Mouse (Mus musculus): Measurements from ENCODE around the gene Bzw1. TPM values are rescaled to one million over a fixed set of nuclear protein-coding genes. Genes with fewer than 3 reads are reported as not detected.
"Not testable (repeated sequence)": the region's sequence is repeated elsewhere in the genome, so short reads cannot be mapped to it uniquely, and the experiment has no call there.

Gene Bzw1
- total and polyA plus RNA-seq, 2 experiments, result 16.1 to 103 TPM

DNA sequence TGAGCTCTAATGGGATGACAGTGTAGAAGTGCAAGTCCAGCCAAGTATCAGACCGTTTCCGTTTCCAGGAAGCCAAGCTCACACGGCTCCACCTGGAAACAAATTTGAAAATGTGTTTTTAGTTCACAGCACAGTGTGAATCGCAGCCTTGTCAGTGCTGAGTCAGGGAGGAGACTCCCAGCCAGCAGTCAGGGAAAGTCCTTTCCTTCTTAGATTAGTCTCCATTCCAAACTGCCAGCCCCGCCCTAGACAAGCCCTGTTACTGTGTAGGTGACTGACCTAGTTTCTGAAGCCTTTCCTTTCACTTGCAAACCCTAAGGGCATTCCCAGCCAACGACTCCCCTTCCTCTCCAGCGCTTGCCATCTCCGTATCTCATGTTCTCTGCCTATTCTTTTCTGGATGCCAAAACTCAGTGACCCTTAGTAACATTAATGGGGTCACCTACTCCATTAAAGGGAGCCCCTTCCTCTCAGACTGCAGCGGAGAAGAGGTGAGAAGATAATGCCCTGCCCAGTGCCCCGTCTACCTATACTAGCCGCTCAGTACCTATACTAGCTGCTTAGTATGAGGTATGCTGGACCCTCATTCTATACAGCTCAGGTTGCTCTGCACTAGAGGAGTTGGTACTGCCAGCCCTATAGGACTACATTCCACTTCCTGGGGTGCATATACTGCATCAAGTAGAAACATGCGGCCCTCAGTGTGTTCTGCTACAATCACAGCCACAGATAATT is 25.8 kb upstream of the Bzw1 start:
- no peak overlapping the region for H3K9ac ChIP-seq (ENCODE audit: low read depth, low read length)
- WGBS, result 79% methylated on average over 12 of the region's 12 CpGs
- no peaks in the 10 kb centered on the region for H3K79me2 ChIP-seq (ENCODE audit: control insufficient read depth, insufficient read depth, low read length)
- H3K36me3 ChIP-seq (ENCODE audit: control insufficient read depth, insufficient read depth, low read length), result no peaks in the 10 kb centered on the region
- TF ChIP-seq POLR2A (IDR thresholded peaks at IDR 0.05; ENCODE audit: extremely low read depth, insufficient read depth, low read length), result no peak
- no peak for TF ChIP-seq CTCF (IDR thresholded peaks at IDR 0.05; ENCODE audit: low read depth, low read length)
- H3K27ac ChIP-seq (replicated peaks; ENCODE audit: insufficient read depth, low read depth, low read length), result no peak overlapping the region
- DNase-seq (ENCODE audit: extremely low read depth, low read depth, low spot score), result no peak
- H3K4me3 ChIP-seq (ENCODE audit: insufficient read depth, low read depth, low read length), result no peak overlapping the region
- H3K27me3 ChIP-seq (ENCODE audit: control insufficient read depth, insufficient read depth, low read length), result no peaks in the 10 kb centered on the region
- H3K4me1 ChIP-seq (ENCODE audit: control insufficient read depth, insufficient read depth, low read length), result no peaks in the 10 kb centered on the region

DNA sequence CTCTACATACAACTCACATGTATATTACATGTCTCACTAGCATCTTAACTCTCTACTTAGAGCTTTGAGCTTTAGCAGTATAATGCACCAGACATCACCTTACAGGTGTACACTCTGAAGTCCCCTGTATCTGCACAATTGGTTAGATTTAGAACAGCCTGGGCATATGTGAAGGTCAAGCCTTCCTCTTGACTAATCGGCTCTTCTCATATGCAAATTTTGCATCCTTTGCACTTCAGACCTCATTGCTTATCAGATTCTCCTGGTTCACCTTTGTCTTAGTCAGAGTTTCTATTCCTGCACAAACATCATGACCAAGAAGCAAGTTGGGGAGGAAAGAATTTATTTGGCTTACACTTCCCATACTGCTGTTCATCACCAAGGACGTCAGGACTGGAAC is 23.0 kb upstream of the Bzw1 start:
- 72% methylated on average over 2 of the region's 2 CpGs for WGBS

DNA sequence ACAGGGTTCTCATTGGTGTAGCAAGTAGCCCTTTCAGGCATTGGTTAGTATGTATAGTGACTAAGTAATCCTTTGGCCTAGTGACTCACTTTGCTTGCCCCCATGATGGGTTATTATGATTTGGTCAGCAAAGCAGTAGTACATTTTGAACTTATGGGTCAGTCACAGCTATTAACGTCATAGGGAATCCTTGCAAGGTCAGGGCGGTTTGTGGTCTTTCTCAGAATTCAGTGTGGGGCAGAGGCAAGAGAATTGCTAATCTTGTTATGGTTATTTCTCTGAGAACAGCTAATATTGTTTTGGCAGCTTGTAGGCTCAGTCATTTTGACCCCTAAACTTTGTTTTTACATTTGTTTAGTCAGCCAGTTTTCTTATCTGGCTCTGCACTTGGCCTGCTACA is 18.4 kb upstream of the Bzw1 start:
- not testable (repeated sequence) for H3K4me1 ChIP-seq (ENCODE audit: control insufficient read depth, insufficient read depth, low read length); H3K27ac ChIP-seq (replicated peaks; ENCODE audit: insufficient read depth, low read depth, low read length); H3K79me2 ChIP-seq (ENCODE audit: control insufficient read depth, insufficient read depth, low read length); H3K27me3 ChIP-seq (ENCODE audit: control insufficient read depth, insufficient read depth, low read length); H3K36me3 ChIP-seq (ENCODE audit: control insufficient read depth, insufficient read depth, low read length); H3K4me3 ChIP-seq (ENCODE audit: insufficient read depth, low read depth, low read length); DNase-seq (ENCODE audit: extremely low read depth, low read depth, low spot score); H3K9ac ChIP-seq (ENCODE audit: low read depth, low read length)
- 67% methylated on average over 2 of the region's 2 CpGs for WGBS

More for the DNA sequence above, 23.0 kb upstream of the Bzw1 start:
- Histone ChIP-seq H3K9ac (ENCODE audit: low read depth, low read length) (no peak overlapping the region), H3K27me3 (ENCODE audit: control insufficient read depth, insufficient read depth, low read length) (no peaks in the 10 kb centered on the region), H3K36me3 (ENCODE audit: control insufficient read depth, insufficient read depth, low read length) (no peaks in the 10 kb centered on the region), H3K4me3 (ENCODE audit: insufficient read depth, low read depth, low read length) (no peak overlapping the region), H3K79me2 (ENCODE audit: control insufficient read depth, insufficient read depth, low read length) (no peaks in the 10 kb centered on the region), H3K4me1 (ENCODE audit: control insufficient read depth, insufficient read depth, low read length) (no peaks in the 10 kb centered on the region), H3K27ac (replicated peaks; ENCODE audit: insufficient read depth, low read depth, low read length) (no peak overlapping the region)
- TF ChIP-seq POLR2A (IDR thresholded peaks at IDR 0.05; ENCODE audit: extremely low read depth, insufficient read depth, low read length) (no peak), CTCF (IDR thresholded peaks at IDR 0.05; ENCODE audit: low read depth, low read length) (no peak)
- DNase-seq (ENCODE audit: extremely low read depth, low read depth, low spot score), result no peak

DNA sequence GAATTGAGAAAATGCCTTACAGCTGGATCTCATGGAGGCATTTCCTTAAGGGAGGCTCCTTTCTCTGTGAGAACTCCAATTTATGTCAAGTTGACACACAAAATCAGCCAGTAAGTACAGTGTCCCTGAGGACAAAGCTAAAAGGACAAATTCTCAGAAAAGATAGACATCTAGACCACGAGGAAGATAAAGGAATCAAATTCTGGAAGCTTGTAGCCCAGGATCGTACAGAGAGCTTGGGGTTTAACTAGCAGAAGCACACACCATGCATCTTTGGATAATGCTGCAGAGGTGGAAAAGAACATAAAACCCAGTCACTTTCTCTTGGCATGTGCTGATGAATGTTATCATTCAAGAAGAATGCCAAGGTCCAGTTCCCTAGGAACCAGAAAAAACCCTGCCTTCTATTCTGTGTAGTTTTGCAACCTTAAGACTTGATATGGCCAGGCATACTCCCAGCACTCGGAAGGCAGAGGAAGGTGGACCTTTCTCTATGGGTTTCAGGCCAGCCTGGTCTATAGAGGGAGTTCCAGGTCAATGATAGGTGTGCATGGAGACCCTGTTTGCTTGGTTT is 17.0 kb upstream of the Bzw1 start:
- H3K79me2 ChIP-seq (ENCODE audit: control insufficient read depth, insufficient read depth, low read length), result no peaks in the 10 kb centered on the region
- no peaks in the 10 kb centered on the region for H3K27me3 ChIP-seq (ENCODE audit: control insufficient read depth, insufficient read depth, low read length)
- no peak overlapping the region for H3K4me3 ChIP-seq (ENCODE audit: insufficient read depth, low read depth, low read length)
- H3K27ac ChIP-seq (replicated peaks; ENCODE audit: insufficient read depth, low read depth, low read length), result no peak overlapping the region
- no peaks in the 10 kb centered on the region for H3K4me1 ChIP-seq (ENCODE audit: control insufficient read depth, insufficient read depth, low read length)
- no peak overlapping the region for H3K9ac ChIP-seq (ENCODE audit: low read depth, low read length)
- no peaks in the 10 kb centered on the region for H3K36me3 ChIP-seq (ENCODE audit: control insufficient read depth, insufficient read depth, low read length)
- TF ChIP-seq CTCF (IDR thresholded peaks at IDR 0.05; ENCODE audit: low read depth, low read length) (no peak), POLR2A (IDR thresholded peaks at IDR 0.05; ENCODE audit: extremely low read depth, insufficient read depth, low read length) (no peak)
- DNase-seq (ENCODE audit: extremely low read depth, low read depth, low spot score), result no peak
- WGBS, result 85% methylated on average over 3 of the region's 3 CpGs

DNA sequence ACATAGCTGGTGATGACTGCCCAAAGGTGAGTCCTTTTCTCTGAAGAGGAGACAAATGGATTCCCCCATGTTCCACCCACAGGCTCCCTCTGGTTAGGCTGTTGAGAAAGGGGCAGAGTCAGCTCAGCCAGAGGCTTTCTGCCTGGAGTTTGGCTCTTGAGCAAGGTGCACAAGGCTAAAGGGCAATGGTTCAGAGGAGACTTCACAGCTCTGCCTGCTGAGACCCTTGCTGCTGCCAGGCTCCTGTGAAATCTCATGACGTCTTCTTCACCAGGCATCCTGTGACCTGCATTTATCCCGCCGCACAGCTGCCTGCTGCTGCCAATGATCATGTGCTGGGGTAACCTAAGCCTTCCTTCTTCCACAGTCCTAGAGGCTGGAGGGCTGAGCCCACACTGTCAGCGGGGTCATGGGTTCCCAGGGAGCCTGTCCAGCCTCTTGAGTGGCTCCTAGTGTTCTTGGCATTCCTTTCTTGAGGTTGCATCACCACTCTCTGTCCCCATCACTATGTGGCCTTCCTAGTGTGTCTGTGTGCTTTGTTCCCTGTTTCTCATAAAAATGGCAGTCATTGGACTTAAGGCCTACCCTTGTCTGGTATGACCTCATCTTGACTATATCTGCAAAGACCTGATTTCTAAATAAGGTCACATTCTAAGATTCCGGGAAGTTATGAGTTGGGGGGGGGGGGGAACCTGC is 10.0 kb upstream of the Bzw1 start:
- 53% methylated on average over 5 of the region's 5 CpGs for WGBS
- Histone ChIP-seq H3K4me3 (ENCODE audit: insufficient read depth, low read depth, low read length) (no peak overlapping the region), H3K79me2 (ENCODE audit: control insufficient read depth, insufficient read depth, low read length) (no peaks in the 10 kb centered on the region), H3K27me3 (ENCODE audit: control insufficient read depth, insufficient read depth, low read length) (no peaks in the 10 kb centered on the region), H3K36me3 (ENCODE audit: control insufficient read depth, insufficient read depth, low read length) (no peaks in the 10 kb centered on the region), H3K4me1 (ENCODE audit: control insufficient read depth, insufficient read depth, low read length) (peaks cover 5% of the 10 kb centered on the region), H3K27ac (replicated peaks; ENCODE audit: insufficient read depth, low read depth, low read length) (peak overlapping the region; percentile 41; the same call in 1 of the 2 replicates), H3K9ac (ENCODE audit: low read depth, low read length) (no peak overlapping the region)
- no peak for TF ChIP-seq POLR2A (IDR thresholded peaks at IDR 0.05; ENCODE audit: extremely low read depth, insufficient read depth, low read length)
- TF ChIP-seq CTCF (IDR thresholded peaks at IDR 0.05; ENCODE audit: low read depth, low read length), result no peak
- peak; percentile 66 for DNase-seq (ENCODE audit: extremely low read depth, low read depth, low spot score)

All from liver, adult 2 months (tissue).